Mouse (Mus musculus) stomach, embryonic 14.5 days (tissue): ENCODE measurements around the gene Grin2b. TPM values are rescaled to one million over a fixed set of nuclear protein-coding genes. Genes with fewer than 3 reads are reported as not detected.

Experiments
- ATAC-seq: fragments of 200-750 bp; cut with Nextera tagmentation; 2 replicates; pipeline ENCODE4 v1.8.0; 2017; ENCODE audit warnings: low read depth, moderate TSS enrichment; ENCODE audit not compliant: insufficient number of reproducible peaks, insufficient read depth, low FRiP score
- H3K27ac ChIP-seq: fragments of 300-500 bp; sonication (generic); 2 replicates; pipeline ENCODE4 v1.5.1; 2014; ENCODE audit warnings: mild to moderate bottlenecking, low read length, moderate library complexity, mixed read lengths
- H3K27me3 ChIP-seq: fragments of 300-500 bp; sonication (generic); 2 replicates; pipeline ENCODE4 v1.6.1; 2014; ENCODE audit warnings: low read length, control low read depth, mixed read lengths; ENCODE audit not compliant: control insufficient read depth, insufficient read depth
- H3K36me3 ChIP-seq: fragments of 300-500 bp; sonication (generic); 2 replicates; pipeline ENCODE4 v1.6.1; 2014; ENCODE audit warnings: mild to moderate bottlenecking, control low read depth, low read length, moderate library complexity, mixed read lengths; ENCODE audit not compliant: control insufficient read depth, insufficient read depth
- H3K4me1 ChIP-seq: fragments of 300-500 bp; sonication (generic); 2 replicates; pipeline ENCODE4 v1.6.1; 2014; ENCODE audit warnings: low read length, control low read depth, mixed read lengths; ENCODE audit not compliant: control insufficient read depth, insufficient read depth
- H3K4me2 ChIP-seq: fragments of 300-500 bp; sonication (generic); replicated peaks from 2 replicates; pipeline ENCODE4 v1.6.1; 2014; ENCODE audit warnings: low read depth, low read length, control low read depth
- H3K4me3 ChIP-seq: fragments of 300-500 bp; sonication (generic); 2 replicates; pipeline ENCODE4 v1.5.1; 2014; ENCODE audit warnings: low read depth, low read length, control low read depth
- H3K9ac ChIP-seq: fragments of 300-500 bp; sonication (generic); replicated peaks from 2 replicates; pipeline ENCODE4 v1.6.1; 2014; ENCODE audit warnings: low read depth, mild to moderate bottlenecking, control low read depth, low read length, moderate library complexity, mixed read lengths
- H3K9me3 ChIP-seq: fragments of 300-500 bp; sonication (generic); 2 replicates; pipeline ENCODE4 v1.6.1; 2016; ENCODE audit warnings: low read depth, low read length, control low read depth; ENCODE audit not compliant: control insufficient read depth
- WGBS: fragments of 180-500 bp; shearing (Covaris S2); extraction: QIAGEN DNeasy Blood & Tissue Kit; methylation state at CpG from one replicate; pipeline ENCODE4 v1.1.7; 2014; 5-methylcytosine and 5-hydroxymethylcytosine counted together
- polyA plus RNA-seq: library from polyadenylated mRNA; unstranded; fragments of >200 nt; fragmentation: Nextera tagmentation; extraction: Ambion mirVana; gene quantifications from 2 replicates; pipeline ENCODE4 v1.2.1, GENCODE M21; 2014

Grin2b gene
- polyA plus RNA-seq, 1 experiment from 2014 or later: 1.8 TPM

DNA sequence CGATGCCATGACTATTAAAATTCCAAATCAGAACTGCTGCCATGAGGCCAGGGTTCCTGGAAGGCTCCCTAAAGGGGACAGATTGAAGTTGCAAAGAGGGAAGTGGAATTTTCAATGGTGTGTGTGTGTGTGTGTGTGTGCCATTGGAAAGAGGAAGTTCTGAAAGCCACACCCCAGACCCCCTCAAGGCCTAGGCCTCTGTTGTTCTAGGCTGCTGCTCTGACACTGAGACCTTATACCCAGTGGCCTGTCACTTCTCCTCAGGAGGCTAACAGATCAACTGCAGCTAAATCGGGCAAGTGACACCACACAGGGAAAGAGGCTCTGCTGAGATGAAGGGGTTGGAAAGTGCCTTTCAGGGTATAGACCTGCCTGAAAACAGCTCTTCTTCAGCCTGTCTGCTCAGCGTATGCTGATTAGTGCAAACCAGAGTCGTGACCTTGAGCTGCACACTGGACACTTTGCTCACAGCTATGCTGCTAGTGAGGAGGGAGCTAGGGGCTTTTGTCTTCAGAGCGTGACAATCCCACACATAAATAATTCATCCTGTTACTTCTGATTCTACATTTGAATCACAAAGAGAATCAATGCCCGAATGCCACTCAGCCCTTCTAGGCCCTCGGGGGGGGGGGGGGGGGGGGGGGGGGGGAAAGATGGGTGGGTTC lies 424.8 kb downstream of the Grin2b start:
- no peaks in the 10 kb centered on the region for H3K9me3 ChIP-seq
- no peak overlapping the region for H3K27ac ChIP-seq
- H3K27me3 ChIP-seq: 0 out of 2 replicates have a peak, but pooled peaks cover 2% of the 10 kb centered on the region
- H3K4me1 ChIP-seq: no peaks in the 10 kb centered on the region
- no peak overlapping the region for H3K4me3 ChIP-seq
- H3K36me3 ChIP-seq: no peaks in the 10 kb centered on the region
- H3K9ac ChIP-seq: no peak overlapping the region
- WGBS: 82% methylated on average over 6 of the region's 7 CpGs
- no peak overlapping the region for H3K4me2 ChIP-seq
- no peak for ATAC-seq

GRCm38 (mm10) chr6:135745606-135746005 lies 427.7 kb downstream of the Grin2b start:
- H3K9me3 ChIP-seq: no peaks in the 10 kb centered on the region
- WGBS: 67% methylated on average over 2 of the region's 2 CpGs

DNA sequence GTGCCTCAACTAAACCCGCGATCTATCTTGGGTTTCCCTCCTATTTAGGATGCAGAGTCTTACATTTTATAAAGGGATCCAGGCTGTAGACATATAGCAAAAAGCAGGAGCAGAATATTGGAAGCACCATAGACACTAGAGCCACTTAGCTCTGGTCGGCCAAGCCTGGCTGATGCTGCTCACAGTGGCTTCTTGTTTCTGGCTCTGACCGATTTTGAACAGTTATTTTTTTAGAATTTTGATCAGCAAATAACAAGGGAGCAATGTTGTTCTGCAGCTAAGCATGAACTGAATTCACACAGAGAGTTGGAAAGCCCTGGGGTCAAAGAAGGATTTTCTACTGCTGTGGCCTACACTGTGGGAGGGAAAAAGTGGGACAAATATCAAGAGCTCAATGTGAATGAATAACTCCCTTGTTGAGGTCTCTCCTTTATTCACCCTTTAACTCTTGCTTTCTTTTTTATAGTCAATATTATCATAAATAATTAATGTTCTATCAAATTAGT lies 439.0 kb downstream of the Grin2b start:
- H3K4me3 ChIP-seq: no peak overlapping the region
- no peaks in the 10 kb centered on the region for H3K9me3 ChIP-seq
- WGBS: 88% methylated on average over 4 of the region's 4 CpGs
- no peak overlapping the region for H3K27ac ChIP-seq
- no peaks in the 10 kb centered on the region for H3K4me1 ChIP-seq
- no peak overlapping the region for H3K9ac ChIP-seq
- H3K36me3 ChIP-seq: no peaks in the 10 kb centered on the region
- H3K27me3 ChIP-seq: no peaks in the 10 kb centered on the region
- no peak overlapping the region for H3K4me2 ChIP-seq
- no peak for ATAC-seq

More at GRCm38 (mm10) chr6:135745606-135746005, 427.7 kb downstream of the Grin2b start:
- Histone ChIP-seq H3K9ac (no peak overlapping the region), H3K4me1 (no peaks in the 10 kb centered on the region), H3K36me3 (no peaks in the 10 kb centered on the region), H3K27ac (no peak overlapping the region), H3K4me3 (no peak overlapping the region), H3K27me3 (no peaks in the 10 kb centered on the region), H3K4me2 (no peak overlapping the region)
- ATAC-seq: no peak

DNA sequence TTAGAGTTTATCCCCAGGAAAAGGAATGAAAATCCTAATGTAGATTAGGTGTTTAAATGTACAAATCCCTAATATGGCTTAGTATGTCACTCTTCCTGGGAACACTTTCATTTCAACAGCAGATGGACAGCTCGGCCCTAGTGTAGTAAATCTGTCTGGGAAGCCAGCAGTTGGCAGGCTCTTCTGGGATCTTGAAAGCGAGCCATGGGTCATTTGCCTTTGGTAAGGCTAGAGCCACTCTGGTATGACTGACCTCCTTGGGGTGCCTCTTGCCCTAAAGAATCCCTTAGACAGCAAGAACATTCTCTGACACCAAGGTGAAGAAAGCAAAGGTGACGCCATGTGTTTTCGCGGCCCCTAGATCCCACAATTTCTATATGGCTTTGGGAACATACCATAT lies 446.2 kb downstream of the Grin2b start:
- Histone ChIP-seq H3K27me3 (no peaks in the 10 kb centered on the region), H3K9ac (no peak overlapping the region), H3K4me2 (no peak overlapping the region), H3K36me3 (no peaks in the 10 kb centered on the region), H3K4me3 (no peak overlapping the region), H3K27ac (no peak overlapping the region), H3K9me3 (no peaks in the 10 kb centered on the region), H3K4me1 (no peaks in the 10 kb centered on the region)
- 93% methylated on average over 5 of the region's 5 CpGs for WGBS
- ATAC-seq: no peak

DNA sequence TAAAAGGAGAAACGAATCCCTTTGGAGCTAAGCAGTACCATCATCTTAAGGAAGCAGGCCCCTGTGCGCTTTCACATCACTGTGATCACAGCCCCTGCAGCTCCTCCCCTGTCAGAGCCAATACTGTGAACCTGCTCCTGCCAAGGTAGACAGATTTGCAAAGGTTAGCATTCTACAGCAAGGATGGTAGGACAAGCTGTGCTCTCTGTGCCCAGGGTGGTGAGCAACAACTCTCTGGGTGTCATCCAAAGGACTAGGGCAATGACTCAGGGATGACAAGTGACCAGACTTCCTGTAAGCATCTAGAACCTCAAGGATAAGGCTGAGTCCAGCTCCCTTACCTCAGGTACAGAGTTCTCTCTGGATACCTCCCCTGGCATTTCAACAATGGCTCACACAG lies 451.6 kb downstream of the Grin2b start:
- Histone ChIP-seq H3K4me2 (no peak overlapping the region), H3K27me3 (no peaks in the 10 kb centered on the region), H3K4me1 (no peaks in the 10 kb centered on the region), H3K36me3 (no peaks in the 10 kb centered on the region), H3K27ac (no peak overlapping the region), H3K4me3 (no peak overlapping the region), H3K9me3 (no peaks in the 10 kb centered on the region), H3K9ac (no peak overlapping the region)
- no peak for ATAC-seq
- 88% methylated on average over 2 of the region's 2 CpGs for WGBS

DNA sequence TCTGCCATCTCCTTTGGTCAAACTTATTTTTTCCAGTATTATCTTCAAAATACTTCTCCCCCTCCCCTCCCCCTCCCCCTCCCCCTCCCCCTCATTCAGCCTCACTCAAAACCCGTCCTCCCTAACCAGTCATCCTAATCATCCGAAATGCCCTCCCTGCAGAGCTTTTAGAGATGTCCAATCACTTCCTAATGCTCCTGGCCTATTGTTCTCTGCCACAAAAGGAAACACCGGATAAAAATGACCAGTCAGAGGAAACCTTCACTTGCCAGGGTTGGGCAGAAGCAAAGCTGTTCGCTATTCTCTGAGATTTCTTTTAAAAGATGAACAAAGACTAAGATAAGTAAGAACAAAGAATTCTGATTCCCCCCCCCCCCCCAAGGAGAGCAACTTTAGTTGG lies 458.4 kb downstream of the Grin2b start:
- no peak overlapping the region for H3K4me3 ChIP-seq
- WGBS: 75% methylated on average over 4 of the region's 4 CpGs
- no peaks in the 10 kb centered on the region for H3K4me1 ChIP-seq
- no peak for ATAC-seq
- H3K36me3 ChIP-seq: no peaks in the 10 kb centered on the region
- no peak overlapping the region for H3K9ac ChIP-seq
- H3K9me3 ChIP-seq: no peaks in the 10 kb centered on the region
- H3K4me2 ChIP-seq: no peak overlapping the region
- H3K27me3 ChIP-seq: no peaks in the 10 kb centered on the region
- H3K27ac ChIP-seq: no peak overlapping the region

- Histone ChIP-seq H3K27ac (no peak overlapping the region), H3K4me3 (no peak overlapping the region), H3K27me3 (no peaks in the 10 kb centered on the region), H3K9ac (no peak overlapping the region), H3K4me1 (no peaks in the 10 kb centered on the region), H3K36me3 (no peaks in the 10 kb centered on the region), H3K4me2 (no peak overlapping the region), H3K9me3 (no peaks in the 10 kb centered on the region)
- 64% methylated on average over 1 of the region's 1 CpGs for WGBS
- no peak for ATAC-seq
Observed at GRCm38 (mm10) chr6:135714236-135714635, 459.1 kb downstream of the Grin2b start.

- no peak overlapping the region for H3K4me3 ChIP-seq
- H3K9me3 ChIP-seq: no peaks in the 10 kb centered on the region
- H3K4me1 ChIP-seq: no peaks in the 10 kb centered on the region
- no peaks in the 10 kb centered on the region for H3K27me3 ChIP-seq
- no peak overlapping the region for H3K27ac ChIP-seq
- H3K4me2 ChIP-seq: no peak overlapping the region
- no peak for ATAC-seq
- H3K36me3 ChIP-seq: no peaks in the 10 kb centered on the region
- 78% methylated on average over 8 of the region's 8 CpGs for WGBS
- H3K9ac ChIP-seq: no peak overlapping the region
Observed at GRCm38 (mm10) chr6:135713716-135714115, 459.6 kb downstream of the Grin2b start.
